Mouse (Mus musculus): ENCODE results near the gene Wnt9b. TPM values are rescaled to one million over a fixed set of nuclear protein-coding genes. Genes with fewer than 3 reads are reported as not detected.

The Wnt9b gene
- polyA plus RNA-seq, 2 experiments = 0.62 to 0.80 TPM

- Histone ChIP-seq H3K9ac (ENCODE audit: low read depth, low read length, severe bottlenecking) (no peak overlapping the region), H3K9me3 (ENCODE audit: control insufficient read depth, low read length) (no peaks in the 10 kb centered on the region), H3K4me1 (ENCODE audit: control insufficient read depth, insufficient read depth, low read length) (no peaks in the 10 kb centered on the region), H3K4me2 (replicated peaks; ENCODE audit: low read depth, low read length, severe bottlenecking) (no peak overlapping the region), H3K4me3 (replicated peaks; ENCODE audit: low read length) (no peak overlapping the region), H3K27me3 (ENCODE audit: control insufficient read depth, insufficient read depth, low read length) (no peaks in the 10 kb centered on the region), H3K27ac (replicated peaks; ENCODE audit: low read depth, low read length) (no peak overlapping the region), H3K36me3 (ENCODE audit: control insufficient read depth, insufficient read depth, low read length) (peaks cover 43% of the 10 kb centered on the region)
- 20% methylated on average over 3 of the region's 3 CpGs for WGBS
- DNase-seq (ENCODE audit: low spot score) = no peak
- ATAC-seq (ENCODE audit: low FRiP score, low read depth) = no peak
- TF ChIP-seq POLR2A (IDR thresholded peaks at IDR 0.05; ENCODE audit: borderline replicate concordance, extremely low read depth, insufficient read depth, insufficient read length) = no peak
Measured at GRCm38 (mm10) chr11:103688980-103689378, 60.6 kb downstream of the Wnt9b start.

- Histone ChIP-seq H3K36me3 (ENCODE audit: control insufficient read depth, insufficient read depth, low read length) (peaks cover 49% of the 10 kb centered on the region), H3K9me3 (ENCODE audit: control insufficient read depth, low read length) (no peaks in the 10 kb centered on the region), H3K27me3 (ENCODE audit: control insufficient read depth, insufficient read depth, low read length) (no peaks in the 10 kb centered on the region), H3K4me1 (ENCODE audit: control insufficient read depth, insufficient read depth, low read length) (no peaks in the 10 kb centered on the region), H3K9ac (ENCODE audit: low read depth, low read length, severe bottlenecking) (no peak overlapping the region), H3K27ac (replicated peaks; ENCODE audit: low read depth, low read length) (no peak overlapping the region), H3K4me2 (replicated peaks; ENCODE audit: low read depth, low read length, severe bottlenecking) (no peak overlapping the region), H3K4me3 (replicated peaks; ENCODE audit: low read length) (no peak overlapping the region)
- ATAC-seq (ENCODE audit: low FRiP score, low read depth) (no peak), DNase-seq (ENCODE audit: low spot score) (no peak)
- no peak for TF ChIP-seq POLR2A (IDR thresholded peaks at IDR 0.05; ENCODE audit: borderline replicate concordance, extremely low read depth, insufficient read depth, insufficient read length)
- WGBS = 67% methylated on average over 6 of the region's 6 CpGs
Measured at GRCm38 (mm10) chr11:103688271-103688979, 61.2 kb downstream of the Wnt9b start.

GRCm38 (mm10) chr11:103686706-103687105 is 62.9 kb downstream of the Wnt9b start:
- Histone ChIP-seq H3K9ac (ENCODE audit: low read depth, low read length, severe bottlenecking) (no peak overlapping the region), H3K36me3 (ENCODE audit: control insufficient read depth, insufficient read depth, low read length) (peaks cover 65% of the 10 kb centered on the region), H3K27ac (replicated peaks; ENCODE audit: low read depth, low read length) (no peak overlapping the region), H3K27me3 (ENCODE audit: control insufficient read depth, insufficient read depth, low read length) (no peaks in the 10 kb centered on the region), H3K9me3 (ENCODE audit: control insufficient read depth, low read length) (no peaks in the 10 kb centered on the region), H3K4me3 (replicated peaks; ENCODE audit: low read length) (no peak overlapping the region), H3K4me1 (ENCODE audit: control insufficient read depth, insufficient read depth, low read length) (no peaks in the 10 kb centered on the region), H3K4me2 (replicated peaks; ENCODE audit: low read depth, low read length, severe bottlenecking) (no peak overlapping the region)
- DNase-seq (ENCODE audit: low spot score) (no peak), ATAC-seq (ENCODE audit: low FRiP score, low read depth) (no peak)
- WGBS = 74% methylated on average over 6 of the region's 6 CpGs
- TF ChIP-seq POLR2A (IDR thresholded peaks at IDR 0.05; ENCODE audit: borderline replicate concordance, extremely low read depth, insufficient read depth, insufficient read length) = no peak

- H3K9me3 ChIP-seq (ENCODE audit: control insufficient read depth, low read length) = no peaks in the 10 kb centered on the region
Measured at GRCm38 (mm10) chr11:103685261-103685736, 64.3 kb downstream of the Wnt9b start.

GRCm38 (mm10) chr11:103683667-103684334 is 65.8 kb downstream of the Wnt9b start:
- Histone ChIP-seq H3K36me3 (ENCODE audit: control insufficient read depth, insufficient read depth, low read length) (peaks cover 91% of the 10 kb centered on the region), H3K4me1 (ENCODE audit: control insufficient read depth, insufficient read depth, low read length) (no peaks in the 10 kb centered on the region), H3K4me3 (replicated peaks; ENCODE audit: low read length) (no peak overlapping the region), H3K9me3 (ENCODE audit: control insufficient read depth, low read length) (no peaks in the 10 kb centered on the region), H3K27me3 (ENCODE audit: control insufficient read depth, insufficient read depth, low read length) (no peaks in the 10 kb centered on the region), H3K4me2 (replicated peaks; ENCODE audit: low read depth, low read length, severe bottlenecking) (no peak overlapping the region), H3K9ac (ENCODE audit: low read depth, low read length, severe bottlenecking) (no peak overlapping the region), H3K27ac (replicated peaks; ENCODE audit: low read depth, low read length) (no peak overlapping the region)
- DNase-seq (ENCODE audit: low spot score) (no peak), ATAC-seq (ENCODE audit: low FRiP score, low read depth) (no peak)
- 85% methylated on average over 11 of the region's 11 CpGs for WGBS
- no peak for TF ChIP-seq POLR2A (IDR thresholded peaks at IDR 0.05; ENCODE audit: borderline replicate concordance, extremely low read depth, insufficient read depth, insufficient read length)

More at GRCm38 (mm10) chr11:103685261-103685736, 64.3 kb downstream of the Wnt9b start:
- no peak overlapping the region for H3K4me3 ChIP-seq (replicated peaks; ENCODE audit: low read length)
- no peak for DNase-seq (ENCODE audit: low spot score)
- TF ChIP-seq POLR2A (IDR thresholded peaks at IDR 0.05; ENCODE audit: borderline replicate concordance, extremely low read depth, insufficient read depth, insufficient read length) = no peak
- ATAC-seq (ENCODE audit: low FRiP score, low read depth) = no peak
- no peak overlapping the region for H3K27ac ChIP-seq (replicated peaks; ENCODE audit: low read depth, low read length)
- H3K4me2 ChIP-seq (replicated peaks; ENCODE audit: low read depth, low read length, severe bottlenecking) = no peak overlapping the region
- 84% methylated on average over 7 of the region's 7 CpGs for WGBS
- no peaks in the 10 kb centered on the region for H3K27me3 ChIP-seq (ENCODE audit: control insufficient read depth, insufficient read depth, low read length)
- peaks cover 79% of the 10 kb centered on the region for H3K36me3 ChIP-seq (ENCODE audit: control insufficient read depth, insufficient read depth, low read length)
- H3K9ac ChIP-seq (ENCODE audit: low read depth, low read length, severe bottlenecking) = no peak overlapping the region
- no peaks in the 10 kb centered on the region for H3K4me1 ChIP-seq (ENCODE audit: control insufficient read depth, insufficient read depth, low read length)

Other genes with a start within 250 kb of the Wnt9b start
- not detected in 2 replicates for gene Lrrc37a, start 245.2 kb downstream of the Wnt9b start, polyA plus RNA-seq (2012; rRNA removed)
- not detected in 2 replicates for gene Lrrc37a, start 245.2 kb downstream of the Wnt9b start, polyA plus RNA-seq (2014; fragmentation: Nextera tagmentation; extraction: Ambion mirVana)
- not detected in 2 replicates for gene Gm884, start 128.7 kb downstream of the Wnt9b start, polyA plus RNA-seq (2012; rRNA removed)
- gene Gm884, start 128.7 kb downstream of the Wnt9b start, polyA plus RNA-seq (2014; fragmentation: Nextera tagmentation; extraction: Ambion mirVana) = not detected in 2 replicates
- not detected in 2 replicates for gene Lyzl6, start 110.9 kb downstream of the Wnt9b start, polyA plus RNA-seq (2012; rRNA removed)
- gene Lyzl6, start 110.9 kb downstream of the Wnt9b start, polyA plus RNA-seq (2014; fragmentation: Nextera tagmentation; extraction: Ambion mirVana) = not detected in 2 replicates
- gene Rprml, start 100.3 kb downstream of the Wnt9b start, polyA plus RNA-seq (2012; rRNA removed) = 0.11 and 0.20 TPM in 2 replicates
- gene Rprml, start 100.3 kb downstream of the Wnt9b start, polyA plus RNA-seq (2014; fragmentation: Nextera tagmentation; extraction: Ambion mirVana) = not detected in 2 replicates
- 104 and 111 TPM in 2 replicates for gene Gosr2, start 51.9 kb downstream of the Wnt9b start, polyA plus RNA-seq (2012; rRNA removed)
- gene Gosr2, start 51.9 kb downstream of the Wnt9b start, polyA plus RNA-seq (2014; fragmentation: Nextera tagmentation; extraction: Ambion mirVana) = 106 and 107 TPM in 2 replicates
- 11.9 and 12.9 TPM in 2 replicates for gene Wnt3, start 24.3 kb upstream of the Wnt9b start, polyA plus RNA-seq (2012; rRNA removed)
- 19.1 and 20.7 TPM in 2 replicates for gene Wnt3, start 24.3 kb upstream of the Wnt9b start, polyA plus RNA-seq (2014; fragmentation: Nextera tagmentation; extraction: Ambion mirVana)
- 33.5 and 39.7 TPM in 2 replicates for gene Nsf, start 204.2 kb upstream of the Wnt9b start, polyA plus RNA-seq (2012; rRNA removed)
- gene Nsf, start 204.2 kb upstream of the Wnt9b start, polyA plus RNA-seq (2014; fragmentation: Nextera tagmentation; extraction: Ambion mirVana) = 43.6 and 44.9 TPM in 2 replicates
- gene Arf2, start 216.9 kb upstream of the Wnt9b start, polyA plus RNA-seq (2012; rRNA removed) = 47.0 and 52.7 TPM in 2 replicates
- gene Arf2, start 216.9 kb upstream of the Wnt9b start, polyA plus RNA-seq (2014; fragmentation: Nextera tagmentation; extraction: Ambion mirVana) = 75.2 and 78.7 TPM in 2 replicates